Mouse (Mus musculus) liver, embryonic 13.5 days (tissue): ENCODE data around the gene Morn3. TPM values are rescaled to one million over a fixed set of nuclear protein-coding genes. Genes with fewer than 3 reads are reported as not detected.

Experiments
- ATAC-seq: fragments of 200-750 bp; cut with Nextera tagmentation; 2 replicates; pipeline ENCODE4 v1.8.0; 2017; ENCODE audit warnings: low read depth, mild to moderate bottlenecking, moderate number of reproducible peaks, moderate library complexity
- DNase-seq: peaks from one replicate; pipeline ENCODE4 v3.0.0; 2022
- H3K27ac ChIP-seq: fragments of 300-500 bp; sonication (generic); 2 replicates; pipeline ENCODE4 v1.5.1; 2015; ENCODE audit warnings: moderate library complexity, mild to moderate bottlenecking, inconsistent platforms
- H3K27me3 ChIP-seq: fragments of 300-500 bp; sonication (generic); 2 replicates; pipeline ENCODE4 v1.6.1; 2015; ENCODE audit warnings: mild to moderate bottlenecking, inconsistent platforms
- H3K36me3 ChIP-seq: fragments of 300-500 bp; sonication (generic); 2 replicates; pipeline ENCODE4 v1.6.1; 2015; ENCODE audit warnings: mild to moderate bottlenecking, inconsistent platforms
- H3K4me1 ChIP-seq: fragments of 300-500 bp; sonication (generic); replicated peaks from 2 replicates; pipeline ENCODE4 v1.6.1; 2015; ENCODE audit warnings: inconsistent platforms
- H3K4me2 ChIP-seq: fragments of 300-500 bp; sonication (generic); 2 replicates; pipeline ENCODE4 v1.6.1; 2015; ENCODE audit warnings: inconsistent platforms, mild to moderate bottlenecking, moderate library complexity
- H3K4me3 ChIP-seq: fragments of 300-500 bp; sonication (generic); replicated peaks from 2 replicates; pipeline ENCODE4 v1.5.1; 2015; ENCODE audit warnings: mild to moderate bottlenecking, inconsistent platforms
- H3K9ac ChIP-seq: fragments of 300-500 bp; sonication (generic); 2 replicates; pipeline ENCODE4 v1.6.1; 2015; ENCODE audit warnings: mild to moderate bottlenecking, inconsistent platforms
- H3K9me3 ChIP-seq: fragments of 300-500 bp; sonication (generic); replicated peaks from 2 replicates; pipeline ENCODE4 v1.6.1; 2016; ENCODE audit warnings: inconsistent platforms
- WGBS: fragments of 180-500 bp; shearing (Covaris S2); methylation state at CpG from one replicate; pipeline ENCODE4 v1.1.7; 2015; ENCODE audit not compliant: insufficient replicate concordance; 5-methylcytosine and 5-hydroxymethylcytosine counted together
- polyA plus RNA-seq: library from polyadenylated mRNA; unstranded; fragments of >200 nt; fragmentation: Nextera tagmentation; extraction: Ambion mirVana; gene quantifications from 2 replicates; pipeline ENCODE4 v1.2.1, GENCODE M21; 2015

Morn3 gene
- polyA plus RNA-seq, 1 experiment from 2014 or later: not detected

DNA sequence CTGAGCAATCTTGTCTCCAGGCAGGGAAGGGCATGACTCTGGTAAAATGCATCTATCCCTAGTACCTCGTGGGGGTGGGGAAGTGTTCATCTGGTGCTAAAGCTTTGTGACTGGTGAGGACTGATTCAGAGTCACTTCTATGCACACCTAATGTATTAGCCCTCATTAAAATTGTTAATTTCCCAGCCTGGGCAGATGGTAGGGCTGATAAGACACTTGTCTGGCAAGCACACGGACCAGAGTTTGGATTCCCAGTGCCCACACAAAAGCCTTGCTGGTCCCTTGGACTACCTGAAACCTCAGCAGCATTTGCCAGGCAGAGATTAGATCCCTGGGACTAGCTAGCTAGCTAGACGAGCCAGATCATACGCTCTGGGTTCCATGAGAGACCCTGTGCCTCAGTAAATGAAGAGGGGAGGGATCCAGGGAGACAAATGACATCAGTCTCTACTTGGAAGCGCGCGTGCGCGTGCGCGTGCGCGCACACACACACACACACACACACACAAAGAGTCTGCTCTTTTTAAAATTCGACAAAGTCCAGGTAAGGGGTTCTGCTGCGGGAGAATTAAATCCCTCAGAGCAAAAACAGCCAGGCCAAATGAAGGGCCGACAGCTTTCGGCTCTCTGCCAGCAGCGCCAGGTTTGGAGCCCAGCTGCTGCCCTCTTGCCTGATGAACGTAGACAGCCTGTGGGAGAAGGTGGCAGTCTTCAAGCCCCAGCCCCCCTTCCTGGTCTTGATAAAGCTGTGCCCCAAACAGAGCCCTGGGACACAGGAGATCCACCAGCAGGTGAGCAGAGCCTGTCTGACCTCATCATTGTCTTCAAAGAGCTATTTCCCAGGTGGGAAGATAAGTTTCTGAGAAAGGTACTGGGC is 40.9 kb downstream of the Morn3 start:
- Histone ChIP-seq H3K4me1 (peaks cover 6% of the 10 kb centered on the region; the same call in 1 of the 2 replicates), H3K4me3 (no peak overlapping the region), H3K27ac (no peak overlapping the region), H3K27me3 (peaks cover 15% of the 10 kb centered on the region; the same call in 1 of the 2 replicates), H3K9ac (no peak overlapping the region), H3K4me2 (no peak overlapping the region), H3K9me3 (no peaks in the 10 kb centered on the region), H3K36me3 (no peaks in the 10 kb centered on the region)
- 64% methylated on average over 19 of the region's 19 CpGs for WGBS
- DNase-seq: no peak
- no peak for ATAC-seq

DNA sequence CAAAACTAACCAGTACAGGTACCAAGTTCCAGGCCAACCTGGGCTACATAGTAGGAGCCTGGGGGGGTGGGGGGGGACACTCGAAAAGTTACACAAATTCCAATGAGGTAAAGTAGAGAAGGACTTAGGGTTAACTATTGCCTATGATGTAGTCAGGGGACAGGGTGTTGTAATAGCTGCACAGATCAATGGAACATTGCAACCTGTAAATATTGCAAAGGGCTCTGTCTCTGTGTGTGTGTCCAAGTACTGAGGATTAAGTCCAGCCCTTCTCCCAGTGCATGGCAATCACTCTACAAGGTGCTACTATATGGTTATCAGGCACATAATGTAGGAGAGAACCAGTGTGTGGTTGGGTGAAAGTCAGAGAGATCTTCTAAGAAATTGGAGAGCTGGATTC is 45.9 kb downstream of the Morn3 start:
- no peak overlapping the region for H3K9ac ChIP-seq
- H3K9me3 ChIP-seq: no peaks in the 10 kb centered on the region
- peaks cover 11% of the 10 kb centered on the region; the same call in 1 of the 2 replicates for H3K27me3 ChIP-seq
- H3K36me3 ChIP-seq: no peaks in the 10 kb centered on the region
- no peak overlapping the region for H3K4me3 ChIP-seq
- DNase-seq (no peak), ATAC-seq (peak; percentile 81)
- peaks cover 10% of the 10 kb centered on the region; the same call in 1 of the 2 replicates for H3K4me1 ChIP-seq
- 34% methylated on average over 1 of the region's 1 CpGs for WGBS
- H3K4me2 ChIP-seq: no peak overlapping the region
- peak overlapping the region; percentile 71 for H3K27ac ChIP-seq

DNA sequence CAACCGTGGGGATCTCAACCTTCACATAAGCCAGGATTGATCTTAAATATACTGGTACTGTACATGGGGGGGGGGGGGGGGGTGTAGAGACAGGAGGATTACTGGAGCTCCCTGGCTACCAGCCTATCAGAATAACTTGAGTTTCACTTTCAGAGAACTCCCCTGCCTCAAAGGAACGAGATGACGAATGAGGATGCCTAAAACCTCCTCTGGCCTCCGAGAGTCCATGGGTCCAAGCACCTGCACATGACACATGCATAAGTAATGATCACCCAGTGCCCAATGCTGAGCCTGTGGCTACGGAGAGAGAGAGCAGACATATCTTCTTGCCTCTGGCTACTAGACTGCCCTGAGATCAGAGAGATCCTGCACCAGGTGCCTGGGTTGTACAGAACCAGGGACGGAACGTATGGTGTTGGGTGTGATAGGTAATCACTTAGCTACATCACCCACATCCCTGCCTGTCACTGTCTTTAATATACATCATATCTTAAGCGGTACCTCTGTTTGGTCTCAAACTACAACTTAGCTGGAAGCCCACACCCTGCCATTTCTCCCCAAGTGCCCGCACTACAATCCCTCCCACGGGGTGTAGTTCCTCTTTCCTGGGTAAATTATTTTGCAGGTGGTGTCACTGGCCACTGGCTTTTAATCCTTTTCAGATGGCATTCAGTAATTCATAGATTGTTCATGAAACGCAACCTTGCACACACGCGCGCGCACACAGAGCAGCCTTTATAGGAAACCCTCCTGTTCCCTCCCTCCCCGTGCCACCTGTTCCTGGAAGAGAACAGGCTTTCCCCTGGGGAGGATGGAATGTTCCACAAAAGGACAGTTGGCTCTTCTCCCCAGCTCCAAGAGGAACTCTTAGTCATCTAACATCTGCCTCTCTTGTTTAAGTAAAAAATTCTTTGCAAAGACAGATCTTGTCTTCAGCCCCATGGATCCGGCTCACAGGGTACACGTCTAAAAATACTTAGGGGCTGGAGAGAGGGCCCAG is 49.3 kb downstream of the Morn3 start:
- no peak overlapping the region for H3K9ac ChIP-seq
- H3K9me3 ChIP-seq: no peaks in the 10 kb centered on the region
- no peaks in the 10 kb centered on the region for H3K36me3 ChIP-seq
- H3K4me1 ChIP-seq: peaks cover 19% of the 10 kb centered on the region
- no peak overlapping the region; the same call in 1 of the 2 replicates for H3K27ac ChIP-seq
- H3K27me3 ChIP-seq: 0 out of 2 replicates have a peak, but pooled peaks cover 9% of the 10 kb centered on the region
- H3K4me3 ChIP-seq: no peak overlapping the region
- H3K4me2 ChIP-seq: no peak overlapping the region
- DNase-seq (no peak), ATAC-seq (no peak)
- 66% methylated on average over 18 of the region's 18 CpGs for WGBS

DNA sequence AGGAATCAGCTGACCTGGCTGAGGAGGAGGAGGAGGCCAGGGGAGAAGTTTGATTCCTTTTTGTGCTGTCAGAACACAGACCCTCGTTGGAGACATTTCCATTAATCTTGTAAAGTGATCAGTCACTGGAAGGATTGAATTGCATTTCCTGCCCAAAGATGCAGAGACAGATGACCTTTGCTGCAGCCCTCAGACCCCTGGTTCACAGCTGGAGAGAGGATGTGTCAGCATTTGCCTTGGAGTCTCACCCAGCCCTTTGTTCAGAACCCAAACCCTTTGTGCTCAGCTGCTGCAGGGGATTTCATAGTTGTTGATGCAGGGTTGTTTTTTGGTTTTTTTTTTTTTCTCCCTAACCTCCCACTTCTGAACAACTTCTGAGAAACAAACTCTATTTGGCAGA is 51.9 kb downstream of the Morn3 start:
- Histone ChIP-seq H3K4me1 (peaks cover 33% of the 10 kb centered on the region), H3K9ac (no peak overlapping the region), H3K4me3 (no peak overlapping the region), H3K27ac (no peak overlapping the region), H3K4me2 (no peak overlapping the region), H3K27me3 (0 out of 2 replicates have a peak, but pooled peaks cover 4% of the 10 kb centered on the region), H3K36me3 (no peaks in the 10 kb centered on the region), H3K9me3 (no peaks in the 10 kb centered on the region)
- DNase-seq (no peak), ATAC-seq (no peak)
- 0% methylated on average over 1 of the region's 1 CpGs for WGBS

DNA sequence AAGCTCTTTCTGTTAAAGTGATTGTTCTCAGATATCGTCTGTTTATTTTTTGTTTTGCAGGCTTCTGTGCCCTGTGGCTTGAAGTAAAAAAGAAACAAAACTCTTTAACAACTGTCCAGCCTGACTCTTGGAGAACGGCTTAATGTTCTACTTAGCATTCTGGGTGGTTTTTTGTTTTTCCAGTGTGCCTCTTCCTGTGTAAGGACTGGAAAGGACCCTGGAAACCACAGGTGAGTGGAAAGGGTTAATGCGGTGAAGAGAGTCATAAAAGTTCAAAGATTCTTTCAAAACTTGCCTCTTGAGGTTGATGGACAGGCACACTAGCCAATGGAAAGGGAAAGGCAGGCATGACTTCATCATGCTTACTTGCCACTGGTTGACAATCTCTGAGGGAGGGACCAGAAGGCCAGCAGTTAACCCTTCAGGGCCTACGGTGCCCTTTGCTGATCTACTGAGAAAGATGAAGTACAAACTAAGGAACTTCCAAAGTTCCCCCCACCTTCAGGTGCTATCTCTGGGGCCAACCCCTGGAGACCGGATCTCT is 52.4 kb downstream of the Morn3 start:
- ATAC-seq: peak; percentile 83
- WGBS: 9% methylated on average over 5 of the region's 5 CpGs
- no peak overlapping the region for H3K27ac ChIP-seq
- H3K9ac ChIP-seq: peak overlapping the region; percentile 22; the same call in 1 of the 2 replicates
- H3K4me1 ChIP-seq: peaks cover 38% of the 10 kb centered on the region
- H3K4me2 ChIP-seq: peak overlapping the region; percentile 49
- H3K4me3 ChIP-seq: peak overlapping the region; percentile 32
- 0 out of 2 replicates have a peak, but pooled peaks cover 4% of the 10 kb centered on the region for H3K27me3 ChIP-seq
- no peaks in the 10 kb centered on the region for H3K9me3 ChIP-seq
- no peaks in the 10 kb centered on the region for H3K36me3 ChIP-seq
- peak; percentile 79 for DNase-seq

DNA sequence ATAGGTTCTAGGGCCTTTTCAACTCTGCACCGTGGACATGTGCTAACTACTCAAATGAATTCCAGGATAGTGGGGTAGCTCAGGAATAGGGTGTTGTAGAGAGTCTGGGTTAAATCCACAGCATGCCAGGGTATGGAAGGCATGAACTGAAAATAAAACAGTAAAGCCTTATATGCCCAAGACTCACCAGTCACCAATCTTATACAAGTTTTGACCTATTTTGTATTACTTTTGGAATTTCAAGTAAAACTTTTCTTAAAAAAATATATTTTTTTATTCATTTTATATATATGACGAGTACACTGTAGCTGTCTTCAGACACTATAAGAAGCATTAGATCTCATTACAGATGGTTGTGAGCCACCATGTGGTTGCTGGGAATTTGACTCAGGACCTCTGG is 53.0 kb downstream of the Morn3 start:
- Histone ChIP-seq H3K36me3 (no peaks in the 10 kb centered on the region), H3K27ac (no peak overlapping the region)
- no peak for ATAC-seq

DNA sequence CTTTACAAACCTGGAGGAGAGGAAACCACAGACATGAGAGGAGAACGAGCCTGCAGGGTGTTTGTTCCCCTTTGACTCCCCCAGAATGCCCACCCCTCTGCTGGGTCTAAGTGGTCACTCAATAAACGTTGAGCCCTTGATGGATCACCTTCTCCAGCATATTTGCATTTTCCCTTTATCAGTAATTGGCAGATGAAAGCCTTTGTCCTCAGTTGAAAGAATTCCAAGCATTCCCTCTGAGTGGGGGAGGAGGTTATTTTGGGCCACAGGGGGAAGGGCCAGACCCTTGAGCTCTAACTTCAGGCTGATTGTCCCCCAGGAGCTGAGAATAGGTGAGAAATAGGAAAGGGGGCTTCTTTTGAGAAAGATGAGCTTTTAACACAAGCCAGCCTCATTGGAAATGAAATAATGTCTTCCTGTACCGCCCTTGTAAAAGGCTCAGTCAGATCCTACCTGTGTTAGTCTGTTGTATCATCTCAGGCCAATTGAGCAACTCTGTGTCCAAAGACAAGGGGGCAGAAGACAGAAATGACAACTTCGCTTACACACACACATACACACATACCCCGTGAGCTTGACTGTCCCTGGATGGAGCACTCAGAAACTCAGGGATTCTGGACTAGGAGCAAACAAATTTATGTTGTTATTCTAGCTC is 55.3 kb downstream of the Morn3 start:
- H3K4me1 ChIP-seq: peaks cover 58% of the 10 kb centered on the region
- no peak overlapping the region for H3K27ac ChIP-seq
- no peak for ATAC-seq

More for the DNA sequence above, 53.0 kb downstream of the Morn3 start:
- Histone ChIP-seq H3K27me3 (peaks cover 8% of the 10 kb centered on the region; the same call in 1 of the 2 replicates), H3K4me3 (peak overlapping the region; percentile 32; the same call in 1 of the 2 replicates), H3K9ac (peak overlapping the region; percentile 22; the same call in 1 of the 2 replicates), H3K4me2 (peak overlapping the region; percentile 49), H3K9me3 (no peaks in the 10 kb centered on the region), H3K4me1 (peaks cover 42% of the 10 kb centered on the region)
- DNase-seq: no peak
- WGBS: 53% methylated on average over 2 of the region's 2 CpGs

DNA sequence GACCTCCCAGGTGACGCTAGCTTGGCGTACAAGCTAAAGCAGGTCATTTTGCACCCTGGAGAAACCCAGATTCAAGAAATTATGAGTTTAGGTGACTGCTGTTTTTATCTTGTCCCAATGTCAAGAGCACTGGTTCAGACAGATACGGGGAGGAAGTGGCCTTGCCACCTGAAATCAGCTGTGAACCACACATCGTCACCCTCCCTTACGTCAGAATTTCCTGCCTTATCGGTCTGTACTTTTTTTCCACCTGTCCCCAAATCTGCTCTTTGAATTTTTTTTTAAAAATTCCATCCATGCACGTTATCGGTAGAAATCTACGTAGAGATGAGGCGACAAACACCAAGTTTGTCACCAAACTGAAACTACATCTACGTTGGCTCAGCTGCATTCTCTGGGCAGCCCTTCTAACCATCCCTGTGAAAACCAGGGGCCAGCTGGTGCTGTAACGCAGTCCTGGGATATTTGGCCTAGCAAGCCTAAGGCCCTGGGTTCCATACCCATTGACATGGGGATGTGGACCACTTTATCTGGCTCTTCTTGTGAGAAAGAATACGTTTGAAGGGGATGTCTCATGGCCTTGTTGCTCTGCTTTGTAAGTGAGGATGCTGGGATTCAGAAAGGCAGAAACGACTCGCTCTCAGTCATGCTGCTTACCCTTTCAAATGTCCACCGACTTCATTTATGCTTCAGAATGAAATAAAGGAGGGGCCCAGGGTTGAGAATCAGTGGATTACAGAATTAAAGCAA is 56.2 kb downstream of the Morn3 start:
- Histone ChIP-seq H3K27ac (no peak overlapping the region; the same call in 1 of the 2 replicates), H3K9me3 (no peaks in the 10 kb centered on the region), H3K9ac (peak overlapping the region; percentile 75; the same call in 1 of the 2 replicates), H3K27me3 (peaks cover 34% of the 10 kb centered on the region), H3K4me2 (peak overlapping the region; percentile 93), H3K36me3 (no peaks in the 10 kb centered on the region), H3K4me3 (peak overlapping the region; percentile 73), H3K4me1 (peaks cover 58% of the 10 kb centered on the region)
- DNase-seq (peak; percentile 17), ATAC-seq (no peak)
- WGBS: 19% methylated on average over 16 of the region's 16 CpGs

More for the DNA sequence above, 55.3 kb downstream of the Morn3 start:
- Histone ChIP-seq H3K4me2 (peak overlapping the region; percentile 93; the same call in 1 of the 2 replicates), H3K9me3 (no peaks in the 10 kb centered on the region), H3K9ac (no peak overlapping the region), H3K36me3 (no peaks in the 10 kb centered on the region), H3K27me3 (peaks cover 28% of the 10 kb centered on the region), H3K4me3 (no peak overlapping the region)
- no peak for DNase-seq
- WGBS: 45% methylated on average over 5 of the region's 5 CpGs

DNA sequence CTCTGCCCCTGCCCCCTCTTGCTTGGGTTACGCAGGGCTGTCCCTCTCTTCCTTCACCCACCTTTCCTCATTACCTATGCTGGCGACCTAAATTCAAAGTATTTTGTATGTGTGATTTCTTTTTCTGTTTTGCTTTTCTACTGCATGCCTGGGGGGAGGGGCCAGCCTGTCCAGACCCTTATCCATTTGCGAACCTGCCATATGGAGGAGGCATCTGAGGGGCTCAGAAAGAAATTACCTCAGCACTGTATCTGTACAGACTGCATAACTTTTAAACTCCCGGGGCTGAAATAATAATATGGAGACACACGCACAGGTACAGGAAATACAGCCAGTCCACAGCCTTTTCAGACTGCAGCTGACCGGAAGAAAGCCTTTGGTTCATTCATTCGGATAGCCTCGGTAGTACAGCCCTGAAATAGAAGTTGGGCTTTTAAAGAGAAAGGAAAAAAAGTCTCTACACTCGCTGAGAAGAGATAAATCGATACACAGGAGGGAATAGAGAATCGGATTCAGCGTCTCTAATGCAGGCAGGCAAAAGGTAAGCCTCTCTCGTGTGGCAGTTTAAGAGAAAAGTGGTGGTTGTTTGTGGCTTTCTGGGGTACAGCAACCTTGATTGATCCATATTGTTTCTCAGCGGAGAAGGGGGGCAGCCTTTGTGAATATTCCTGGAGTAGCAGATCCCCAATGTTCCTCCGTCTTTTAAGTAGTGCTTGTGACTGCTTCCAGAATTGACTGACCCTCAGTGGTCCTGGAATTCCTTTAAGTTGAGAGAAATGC is 57.1 kb downstream of the Morn3 start, which contains the start of gene Kdm2b:
Gene Kdm2b, minus strand, starts transcription at position 273 of the 780 bp plus-strand sequence.
- H3K9me3 ChIP-seq: no peaks in the 10 kb centered on the region
- WGBS: 7% methylated on average over 15 of the region's 15 CpGs
- H3K4me2 ChIP-seq: peak within 1 kb of the TSS; percentile 93
- ATAC-seq: no peak
- no peaks in the 10 kb centered on the region for H3K36me3 ChIP-seq
- peak within 1 kb of the TSS; percentile 73 for H3K4me3 ChIP-seq
- H3K27me3 ChIP-seq: peaks cover 40% of the 10 kb centered on the region
- peak within 1 kb of the TSS; percentile 69 for H3K27ac ChIP-seq
- H3K4me1 ChIP-seq: peaks cover 55% of the 10 kb centered on the region
- peak within 1 kb of the TSS; percentile 75 for H3K9ac ChIP-seq
- DNase-seq: no peak
